In the genomic region with DNA sequence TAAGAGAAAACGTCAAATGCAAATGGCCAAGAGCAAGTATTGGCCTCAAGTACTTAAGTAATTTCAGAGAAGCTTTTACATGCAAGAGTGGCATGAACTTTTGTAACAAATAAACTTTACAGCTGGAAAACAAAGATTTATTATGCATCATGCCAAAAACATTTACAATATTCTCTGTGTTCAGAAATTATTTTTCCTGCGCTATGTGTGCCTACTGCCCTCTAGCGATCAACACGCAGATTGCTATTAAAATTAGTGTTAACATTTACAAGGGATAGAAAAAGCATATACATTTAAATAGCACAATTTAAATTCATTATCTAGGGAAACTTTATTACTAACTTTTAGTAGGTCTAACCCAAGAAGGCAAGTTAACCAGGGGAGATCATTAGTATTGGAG, we compare ENCODE assay signal across 8 mouse cellular contexts. TPM values are rescaled to one million over a fixed set of nuclear protein-coding genes. Genes with fewer than 3 reads are reported as not detected.
DNase-seq lines count a peak whose midpoint lies in the region; ATAC-seq and TF ChIP-seq lines count a peak whose summit lies in the region.

No protein-coding gene starts in this region.

- no peaks in the 10 kb centered on the region for H3K36me3 ChIP-seq in hindbrain, embryonic 14.5 days (replicated peaks; ENCODE audit: control insufficient read depth, insufficient read depth)
- H3K36me3 ChIP-seq in hindbrain, embryonic 10.5 days = no peaks in the 10 kb centered on the region
- H3K36me3 ChIP-seq in E14TG2a.4 (ENCODE audit: insufficient read depth, low read length) = peaks cover 3% of the 10 kb centered on the region; the same call in 1 of the 2 replicates
- H3K36me3 ChIP-seq in kidney, embryonic 16.5 days (ENCODE audit: insufficient read depth, low read length) = 0 out of 2 replicates have a peak, but pooled peaks cover 3% of the 10 kb centered on the region

- WGBS in hindbrain, embryonic 14.5 days = 22% methylated on average over 4 of the region's 4 CpGs
- 26% methylated on average over 4 of the region's 4 CpGs for WGBS in hindbrain, embryonic 10.5 days
- 23% methylated on average over 4 of the region's 4 CpGs for WGBS in kidney, embryonic 16.5 days

- no peaks in the 10 kb centered on the region for H3K27me3 ChIP-seq in hindbrain, embryonic 14.5 days (ENCODE audit: control insufficient read depth, insufficient read depth, low read length)
- no peaks in the 10 kb centered on the region for H3K27me3 ChIP-seq in hindbrain, embryonic 10.5 days (ENCODE audit: insufficient read depth, poor library complexity, severe bottlenecking)
- H3K27me3 ChIP-seq in E14TG2a.4 (ENCODE audit: insufficient read depth, low read length) = no peaks in the 10 kb centered on the region
- H3K27me3 ChIP-seq in kidney, embryonic 16.5 days (ENCODE audit: insufficient read depth, low read length) = no peaks in the 10 kb centered on the region

- H3K4me3 ChIP-seq in hindbrain, embryonic 14.5 days (replicated peaks; ENCODE audit: low read length) = no peak overlapping the region
- H3K4me3 ChIP-seq in hindbrain, embryonic 10.5 days = no peak overlapping the region
- H3K4me3 ChIP-seq in E14TG2a.4 (replicated peaks; ENCODE audit: low read length) = no peak overlapping the region
- H3K4me3 ChIP-seq in kidney, embryonic 16.5 days (ENCODE audit: low read length) = no peak overlapping the region

- peak; percentile 95 for TF ChIP-seq CTCF in E14TG2a.4 (conservative IDR thresholded peaks at IDR 0.05; ENCODE audit: low read length)

- DNase-seq in hindbrain, embryonic 14.5 days (ENCODE audit: low spot score) = peak; percentile 77
- no peak for DNase-seq in hindbrain, embryonic 10.5 days (ENCODE audit: low spot score)
- peak; percentile 65 for DNase-seq in 3T3-L1 (ENCODE audit: low read depth, low spot score)
- DNase-seq in embryo, embryonic 9.5 days (ENCODE audit: extremely low spot score) = peak; percentile 8
- DNase-seq in spleen, postnatal 14 days (ENCODE audit: low spot score in 2 of 2) = no peak
- DNase-seq in natural killer cell, adult 2 months (ENCODE audit: low spot score in 2 of 2) = no peak

- no peaks in the 10 kb centered on the region for H3K9me3 ChIP-seq in hindbrain, embryonic 14.5 days (ENCODE audit: control insufficient read depth, low read length)
- H3K9me3 ChIP-seq in hindbrain, embryonic 10.5 days = no peaks in the 10 kb centered on the region
- no peaks in the 10 kb centered on the region for H3K9me3 ChIP-seq in E14TG2a.4 (ENCODE audit: low read length)
- no peaks in the 10 kb centered on the region for H3K9me3 ChIP-seq in kidney, embryonic 16.5 days (ENCODE audit: low read length)

- no peak overlapping the region for H3K9ac ChIP-seq in hindbrain, embryonic 14.5 days
- no peak overlapping the region for H3K9ac ChIP-seq in kidney, embryonic 16.5 days (replicated peaks; ENCODE audit: low read length)

- H3K4me2 ChIP-seq in hindbrain, embryonic 14.5 days (replicated peaks) = no peak overlapping the region
- H3K4me2 ChIP-seq in kidney, embryonic 16.5 days (replicated peaks; ENCODE audit: low read depth, low read length) = no peak overlapping the region

- H3K27ac ChIP-seq in hindbrain, embryonic 14.5 days = no peak overlapping the region
- no peak overlapping the region for H3K27ac ChIP-seq in hindbrain, embryonic 10.5 days
- H3K27ac ChIP-seq in kidney, embryonic 16.5 days (ENCODE audit: low read length) = no peak overlapping the region

- ATAC-seq in hindbrain, embryonic 14.5 days (ENCODE audit: low FRiP score) = 0 out of 2 replicates have a peak, but pooled peaks have one; percentile 2
- ATAC-seq in kidney, embryonic 16.5 days (ENCODE audit: low FRiP score, low TSS enrichment) = no peak

- no peaks in the 10 kb centered on the region for H3K4me1 ChIP-seq in hindbrain, embryonic 14.5 days (replicated peaks; ENCODE audit: control insufficient read depth, insufficient read depth, low read length)
- no peaks in the 10 kb centered on the region for H3K4me1 ChIP-seq in hindbrain, embryonic 10.5 days (replicated peaks)
- H3K4me1 ChIP-seq in E14TG2a.4 (replicated peaks; ENCODE audit: low read depth, low read length) = no peaks in the 10 kb centered on the region; the same call in 1 of the 2 replicates
- H3K4me1 ChIP-seq in kidney, embryonic 16.5 days (ENCODE audit: insufficient read depth, low read length) = no peaks in the 10 kb centered on the region

RNA-seq across cellular contexts. Expression of gene Tspyl4, which starts 29.5 kb away (rescaled TPM):
- polyA plus RNA-seq in hindbrain, embryonic 14.5 days (2014; fragmentation: Nextera tagmentation; extraction: Ambion mirVana) = 167 and 184 TPM in 2 replicates
- 49.2 and 77.6 TPM in 2 replicates for polyA plus RNA-seq in hindbrain, embryonic 10.5 days (2016; fragmentation: Nextera tagmentation; extraction: Ambion mirVana)
- 10.7 and 12.3 TPM in 2 replicates for polyA plus RNA-seq in kidney, embryonic 16.5 days (2015; fragmentation: Nextera tagmentation; extraction: Ambion mirVana)

RNA-seq across cellular contexts. Expression of gene Tspyl1, which starts 44.7 kb away (rescaled TPM):
- polyA plus RNA-seq in hindbrain, embryonic 14.5 days (2014; fragmentation: Nextera tagmentation; extraction: Ambion mirVana) = 103 and 116 TPM in 2 replicates
- 70.1 and 83.3 TPM in 2 replicates for polyA plus RNA-seq in hindbrain, embryonic 10.5 days (2016; fragmentation: Nextera tagmentation; extraction: Ambion mirVana)
- polyA plus RNA-seq in kidney, embryonic 16.5 days (2015; fragmentation: Nextera tagmentation; extraction: Ambion mirVana) = 54.9 and 62.6 TPM in 2 replicates

Comparison
In these comparisons a context has a peak if more than half of its experiments do, and no peak if none do; other contexts are left out.
1. DNase-seq: peak in hindbrain, embryonic 14.5 days (single experiment), 3T3-L1 (single experiment) and embryo, embryonic 9.5 days (single experiment); none in hindbrain, embryonic 10.5 days (single experiment), spleen, postnatal 14 days (0 of 2) and natural killer cell, adult 2 months (0 of 2).